Mouse (Mus musculus) gastrocnemius, adult 2 months (tissue): Measurements from ENCODE around the gene Ttn. TPM values are rescaled to one million over a fixed set of nuclear protein-coding genes. Genes with fewer than 3 reads are reported as not detected.

ENCODE experiments used
- DNase-seq: peaks from one replicate; pipeline ENCODE4 v3.0.0; 2022
- H3K27ac ChIP-seq: fragments of 200-600 bp; 2 replicates; pipeline ENCODE4 v1.8.1; 2022; ENCODE audit warnings: mild to moderate bottlenecking
- H3K4me3 ChIP-seq: fragments of 200-600 bp; 2 replicates; pipeline ENCODE4 v1.8.1; 2022; ENCODE audit warnings: mild to moderate bottlenecking, moderate library complexity
- CTCF ChIP-seq: fragments of 200-600 bp; IDR thresholded peaks from 2 replicates; pipeline ENCODE4 v1.8.1; 2022; ENCODE audit warnings: antibody characterized with exemption, mild to moderate bottlenecking, moderate library complexity
- intact Hi-C: fragments of 180-260 bp; cut with DNase I; formaldehyde crosslinking; loops from one replicate; pipeline ENCODE4 v1.15.1; 2025
- total RNA-seq, 2 experiments: library from RNA; stranded (reverse); gene quantifications; 2 replicates each; pipeline ENCODE4 v1.2.3; 2021

Ttn gene
- total RNA-seq, 2 experiments from 2014 or later = 6,941 to 7,187 TPM

DNA sequence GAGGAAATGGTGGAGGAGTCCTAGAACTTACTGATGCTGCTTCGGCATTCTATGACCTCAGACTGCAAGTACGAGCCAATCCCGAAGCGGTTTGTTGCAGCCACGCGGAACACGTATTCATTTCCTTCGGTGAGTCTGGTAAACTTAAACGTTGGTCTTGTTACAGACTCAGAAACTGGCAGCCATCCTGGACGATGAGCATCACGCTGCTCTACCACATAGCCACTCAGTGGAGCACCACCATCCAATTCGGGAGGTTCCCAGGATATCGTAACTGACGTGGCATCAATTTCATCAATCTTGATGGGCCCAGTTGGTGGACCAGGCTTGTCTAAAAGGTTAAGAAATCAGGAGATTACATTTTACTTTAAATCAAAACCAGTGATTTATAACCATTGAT, 262.7 kb downstream of the Ttn start:
- TF ChIP-seq CTCF = no peak
- intact Hi-C loops = no loop called here
- DNase-seq = peak; percentile 16
- Histone ChIP-seq H3K4me3 (no peak overlapping the region), H3K27ac (no peak overlapping the region)

DNA sequence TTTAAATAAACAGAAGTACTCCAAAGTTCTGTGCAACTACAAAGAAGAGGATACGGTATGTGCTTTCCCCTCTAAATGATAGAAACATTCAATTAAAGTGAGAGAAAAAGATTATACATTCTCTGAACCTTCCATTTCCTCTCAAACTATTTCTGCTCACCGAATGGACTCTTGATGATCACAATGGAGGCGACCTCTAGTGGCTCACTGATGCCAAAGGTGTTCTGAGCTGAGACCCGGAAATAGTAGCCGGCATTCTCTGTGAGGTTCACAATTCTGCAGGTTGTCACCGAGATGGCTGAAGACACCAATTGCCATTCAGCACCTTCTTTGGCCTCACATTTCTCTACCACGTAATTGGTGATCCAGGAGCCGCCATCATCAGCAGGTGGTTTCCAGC, 267.4 kb downstream of the Ttn start:
- intact Hi-C loops = no loop called here
- DNase-seq = peak; percentile 19
- peak; percentile 45 for TF ChIP-seq CTCF
- Histone ChIP-seq H3K4me3 (no peak overlapping the region), H3K27ac (no peak overlapping the region)

DNA sequence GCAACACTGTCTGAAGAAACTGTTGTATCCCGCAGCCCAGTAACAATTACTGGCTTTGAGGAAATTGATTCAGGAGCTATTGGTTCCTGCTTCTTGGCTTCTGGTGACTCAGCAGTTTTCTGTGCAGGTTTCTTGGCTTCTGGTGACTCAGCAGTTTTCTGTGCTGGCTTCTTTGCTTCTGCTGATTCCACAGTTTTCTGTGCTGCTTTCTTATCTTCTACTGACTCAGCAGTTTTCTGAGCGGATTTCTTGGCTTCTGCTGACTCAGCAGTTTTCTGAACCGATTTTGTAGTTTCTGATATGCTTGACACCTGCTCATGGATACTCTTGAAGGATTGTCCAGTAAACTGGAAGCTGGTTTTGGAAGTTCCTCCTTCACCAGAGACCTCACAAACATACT, 273.8 kb downstream of the Ttn start:
- TF ChIP-seq CTCF = no peak
- intact Hi-C loops = no loop called here
- H3K4me3 ChIP-seq = no peak overlapping the region
- peak overlapping the region; percentile 60 for H3K27ac ChIP-seq
- no peak for DNase-seq

DNA sequence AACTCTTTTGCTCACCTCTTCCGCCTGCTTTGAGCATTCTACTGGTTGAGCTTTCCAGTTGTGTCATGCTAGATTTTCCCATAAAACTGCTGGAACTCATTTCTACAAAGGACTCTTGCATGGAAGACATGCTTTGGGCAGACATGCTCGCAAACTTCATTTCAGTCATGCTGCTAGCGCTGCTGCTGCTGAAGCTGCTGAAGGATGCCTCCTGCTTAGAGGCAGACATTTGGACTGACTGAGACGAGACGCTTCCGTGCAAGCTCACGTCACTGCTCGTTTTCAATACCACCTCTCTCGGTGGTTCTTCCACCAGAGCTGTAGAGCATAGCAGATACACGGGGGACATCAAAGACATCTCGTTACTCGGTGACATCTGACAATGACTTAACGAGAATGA, 276.7 kb downstream of the Ttn start:
- no peak overlapping the region for H3K4me3 ChIP-seq
- TF ChIP-seq CTCF = no peak
- no peak overlapping the region for H3K27ac ChIP-seq
- DNase-seq = no peak
- intact Hi-C loops = no loop called here

DNA sequence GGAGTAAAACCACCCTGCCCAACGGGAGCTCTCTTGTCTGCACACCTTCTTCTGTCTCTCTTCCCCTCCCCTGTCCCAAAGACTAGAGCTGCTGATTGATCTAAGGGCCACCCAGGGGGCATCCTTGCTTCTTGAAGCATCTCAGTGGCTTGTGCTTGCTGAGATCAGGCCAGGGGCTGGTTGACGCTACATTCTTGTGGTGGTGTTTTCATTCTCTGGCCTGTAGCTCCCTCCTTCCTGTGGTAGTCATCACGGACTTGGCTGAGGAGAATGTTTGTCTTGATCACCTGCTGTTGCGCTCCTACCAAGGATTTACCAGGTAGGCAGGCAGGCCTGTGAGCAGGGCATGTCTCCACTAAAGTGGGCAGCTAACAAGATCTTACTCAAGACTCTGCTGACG, 279.6 kb downstream of the Ttn start:
- H3K27ac ChIP-seq = no peak overlapping the region
- H3K4me3 ChIP-seq = no peak overlapping the region
- DNase-seq = no peak
- intact Hi-C loops = no loop called here
- no peak for TF ChIP-seq CTCF

DNA sequence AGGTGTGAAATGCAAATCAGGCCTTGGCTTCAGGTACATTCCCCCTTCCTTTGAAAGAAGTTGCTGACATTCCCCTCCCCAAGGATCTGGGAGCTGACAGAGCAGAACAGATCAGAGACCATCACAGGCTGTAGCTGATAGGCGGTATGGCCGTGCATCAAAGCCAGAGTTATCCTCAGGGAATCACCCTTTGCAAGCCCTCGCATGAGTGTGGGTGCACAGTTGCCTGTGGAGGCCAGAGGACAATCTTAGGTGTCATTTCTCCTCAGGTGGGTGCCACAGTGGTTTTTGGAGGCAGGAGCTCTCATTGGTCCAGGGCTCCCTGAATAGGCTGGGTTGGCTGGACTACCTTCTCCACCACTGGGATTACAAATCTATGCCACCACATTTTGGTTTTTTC, 280.2 kb downstream of the Ttn start:
- no peak overlapping the region for H3K27ac ChIP-seq
- H3K4me3 ChIP-seq = no peak overlapping the region
- intact Hi-C loops = no loop called here
- no peak for TF ChIP-seq CTCF
- DNase-seq = peak; percentile 55

DNA sequence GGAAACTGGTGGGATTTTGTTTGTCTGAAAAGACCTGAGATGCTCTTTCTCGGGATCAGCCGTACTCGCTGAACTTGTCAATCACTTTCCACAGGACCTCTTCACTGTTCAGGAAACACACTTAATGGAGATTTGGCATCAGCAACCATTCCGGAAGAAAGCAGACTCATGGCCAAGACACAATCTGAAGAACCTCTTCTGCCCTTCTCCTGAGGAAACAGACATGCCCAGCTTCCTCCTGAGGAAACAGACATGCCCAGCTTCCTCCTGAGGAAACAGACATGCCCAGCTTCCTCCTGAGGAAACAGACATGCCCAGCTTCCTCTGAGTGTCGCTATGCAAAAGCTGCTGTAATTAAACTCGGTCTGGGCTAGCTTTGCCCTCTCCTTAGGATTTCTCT, 287.1 kb downstream of the Ttn start:
- intact Hi-C loops = no loop called here
- H3K27ac ChIP-seq = no peak overlapping the region
- DNase-seq = no peak
- TF ChIP-seq CTCF = no peak
- H3K4me3 ChIP-seq = no peak overlapping the region

DNA sequence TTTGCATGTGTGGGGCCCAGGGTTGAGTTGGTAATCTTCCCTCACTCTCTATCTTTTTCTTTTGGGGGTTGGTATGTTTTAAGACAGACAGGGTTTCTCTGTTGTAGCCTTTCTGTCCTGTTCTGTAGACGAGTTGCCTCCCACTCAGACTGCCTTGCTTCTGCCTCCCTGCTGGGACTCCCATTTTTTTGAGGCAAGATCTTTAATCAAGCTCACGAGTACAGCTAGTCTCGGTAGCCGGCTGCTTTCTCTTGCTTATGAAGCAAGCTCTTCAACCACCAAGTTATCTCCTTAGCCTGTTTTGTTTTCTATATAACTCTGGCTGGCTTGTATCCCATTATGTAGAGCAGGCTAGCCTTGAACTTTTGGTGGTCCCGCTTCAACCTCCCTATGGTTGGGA, 288.6 kb downstream of the Ttn start:
- no peak overlapping the region for H3K4me3 ChIP-seq
- intact Hi-C loops = no loop called here
- no peak for TF ChIP-seq CTCF
- DNase-seq = no peak
- H3K27ac ChIP-seq = no peak overlapping the region

DNA sequence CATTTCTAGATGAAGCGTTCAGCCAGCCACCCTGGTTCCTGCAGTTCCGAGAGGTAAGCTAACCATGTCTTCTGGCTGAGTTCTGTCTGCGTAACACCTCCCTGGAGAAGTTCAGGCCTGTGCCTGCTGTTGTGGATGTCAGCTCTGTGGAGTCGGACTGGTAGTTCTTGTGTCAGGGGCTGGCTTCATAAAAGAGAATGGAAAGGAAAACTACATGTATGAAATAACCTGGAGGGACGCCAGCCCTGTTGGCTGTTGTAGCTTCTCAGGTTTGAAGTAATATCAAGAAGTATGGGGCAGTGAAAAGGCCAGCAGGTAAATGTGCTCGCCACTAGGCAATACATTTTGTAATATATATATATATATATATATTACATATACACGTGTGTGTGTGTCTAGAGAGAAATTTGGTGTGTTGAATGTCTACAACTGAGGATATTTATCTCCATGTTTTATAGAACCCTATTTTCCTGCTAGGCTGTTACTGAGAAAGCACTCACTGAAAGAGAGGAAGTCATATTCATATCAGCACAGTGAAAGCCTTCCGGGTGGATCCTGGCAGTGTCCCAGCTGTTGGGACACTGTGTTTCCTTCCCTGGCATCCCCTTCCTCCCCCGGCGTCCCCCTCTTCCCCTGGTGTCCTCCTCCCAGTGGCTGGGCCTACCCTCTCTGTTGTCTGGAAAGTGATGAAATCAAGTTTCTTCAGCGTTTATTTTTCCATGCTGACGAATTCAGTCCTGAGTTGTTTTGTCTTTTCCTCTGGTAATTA, 291.7 kb downstream of the Ttn start:
- DNase-seq = peak; percentile 74
- intact Hi-C loops = no loop called here
- no peak for TF ChIP-seq CTCF

DNA sequence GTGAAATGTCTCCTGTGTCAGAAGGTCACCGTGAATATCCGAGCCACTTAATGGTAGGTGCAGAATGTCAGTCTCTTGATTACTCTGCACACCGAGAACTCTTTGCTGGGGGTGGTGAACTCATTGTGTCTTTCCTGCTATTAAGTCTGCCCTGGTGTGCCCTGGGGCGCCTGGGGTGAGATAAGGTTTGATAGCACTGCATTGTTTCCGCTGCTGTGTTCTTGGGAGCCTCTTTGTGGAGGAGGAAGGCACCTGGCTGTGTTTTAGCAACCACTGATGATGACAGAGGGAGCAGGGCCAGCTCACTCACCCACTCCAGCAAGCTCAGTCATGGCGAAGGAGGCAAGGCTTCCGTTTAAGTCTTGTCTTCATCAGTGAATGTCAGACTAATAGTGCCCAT, 294.2 kb downstream of the Ttn start:
- no peak overlapping the region for H3K27ac ChIP-seq
- no peak for TF ChIP-seq CTCF
- DNase-seq = no peak

More for the DNA sequence above, 291.7 kb downstream of the Ttn start:
- Histone ChIP-seq H3K4me3 (no peak overlapping the region), H3K27ac (peak overlapping the region; percentile 25)

DNA sequence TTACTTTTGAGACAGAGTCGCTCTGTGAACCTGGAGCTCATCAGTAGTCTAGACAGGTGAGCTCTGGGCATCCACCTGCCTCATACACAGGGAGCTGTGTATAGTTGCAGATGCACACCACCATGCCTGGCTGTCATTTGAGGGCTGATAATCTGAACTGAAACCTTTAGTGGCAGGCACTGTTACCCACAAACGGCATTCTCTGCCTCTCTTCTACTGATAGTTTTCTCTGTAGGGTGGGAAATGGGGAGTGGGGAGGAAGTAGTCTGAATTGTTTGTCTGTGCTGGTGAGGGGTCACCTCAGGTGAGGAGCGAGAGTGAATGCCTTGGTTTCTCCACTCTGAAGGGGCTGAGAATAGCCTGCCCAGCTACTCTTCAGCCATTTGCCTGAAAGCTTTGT, 294.7 kb downstream of the Ttn start:
- intact Hi-C loops = no loop called here
- Histone ChIP-seq H3K4me3 (no peak overlapping the region), H3K27ac (no peak overlapping the region)
- DNase-seq = no peak
- no peak for TF ChIP-seq CTCF

More for the DNA sequence above, 294.2 kb downstream of the Ttn start:
- intact Hi-C loops = no loop called here
- no peak overlapping the region for H3K4me3 ChIP-seq

DNA sequence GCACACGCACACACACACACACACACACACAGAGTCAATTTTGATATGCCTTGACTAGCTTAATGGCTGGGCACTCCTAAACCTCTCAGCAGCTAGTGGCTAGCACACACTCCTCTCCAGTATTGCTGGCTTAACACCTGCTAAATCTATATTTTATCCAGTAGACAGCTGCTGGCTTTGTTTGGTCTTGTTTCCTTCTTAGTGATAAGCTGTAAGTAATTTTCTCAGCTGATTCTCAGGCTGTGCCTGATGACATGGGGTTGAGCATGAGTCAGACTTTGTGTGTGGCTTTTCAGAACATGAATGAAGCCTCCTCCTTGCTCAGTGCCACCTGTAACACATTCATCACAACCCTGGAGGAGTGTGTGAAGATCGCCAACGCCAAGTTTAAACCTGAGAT, 295.4 kb downstream of the Ttn start:
- TF ChIP-seq CTCF = no peak
- intact Hi-C loops = no loop called here
- Histone ChIP-seq H3K4me3 (no peak overlapping the region), H3K27ac (peak overlapping the region; percentile 40; the same call in 1 of the 2 replicates)
- peak; percentile 40 for DNase-seq

DNA sequence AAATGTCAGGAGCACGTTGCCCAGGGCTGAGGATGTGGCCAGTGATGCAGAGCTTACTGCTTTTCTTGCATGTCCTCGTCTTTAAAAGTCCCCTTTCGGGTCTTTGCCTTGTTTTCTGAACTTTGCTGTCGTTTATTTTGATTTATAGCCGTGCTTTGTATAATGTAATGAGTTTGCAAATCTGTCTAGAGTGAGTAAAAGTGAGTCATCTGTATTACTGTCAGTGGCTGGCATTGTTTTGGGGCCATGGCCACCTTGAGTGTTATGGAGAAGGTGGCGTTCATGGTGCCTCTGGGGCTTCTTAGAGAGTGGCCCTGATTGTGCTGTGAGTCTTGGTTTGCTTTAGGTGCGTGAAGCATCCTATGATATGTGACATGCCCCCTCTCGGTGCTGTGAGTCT, 300.0 kb downstream of the Ttn start:
- intact Hi-C loops = no loop called here
- Histone ChIP-seq H3K27ac (no peak overlapping the region), H3K4me3 (no peak overlapping the region)
- TF ChIP-seq CTCF = no peak
- DNase-seq = no peak
